Mouse (Mus musculus) heart, postnatal 10 days (tissue): Measurements from ENCODE around the gene Trim50. TPM values are rescaled to one million over a fixed set of nuclear protein-coding genes. Genes with fewer than 3 reads are reported as not detected.

Source experiments
- microRNA-seq, 2 experiments: library from miRNA; unstranded; fragments of <30 nt; microRNA quantifications; one replicate each; pipeline ENCODE4 v1.2.0; 2022
- total RNA-seq, 2 experiments: library from RNA; stranded (reverse); gene quantifications; 2 replicates each; pipeline ENCODE4 v1.2.3; 2021

Gene Trim50
- total RNA-seq, 2 experiments from 2014 or later: 0.17 TPM; not detected in 1

Small RNA genes lying within 50 kb of the gene (microRNA-seq; reads per million reads assigned to microRNA genes)
- 0.35 to 0.47 reads per million in 2 experiments for gene Mir7033

Other genes starting within 250 kb of the Trim50 start
- gene Tbl2, start 203.6 kb upstream of the Trim50 start, total RNA-seq: 10 to 100 TPM; 13.0 to 15.6 TPM
- 10 to 100 TPM; 33.5 to 35.8 TPM for gene Bcl7b, start 185.0 kb upstream of the Trim50 start, total RNA-seq
- gene Baz1b, start 166.0 kb upstream of the Trim50 start, total RNA-seq: 10 to 100 TPM; 41.6 to 48.5 TPM
- under 1 TPM; 0.55 to 0.84 TPM for gene Fzd9, start 102.1 kb upstream of the Trim50 start, total RNA-seq
- gene Fkbp6, start 3.3 kb upstream of the Trim50 start, total RNA-seq: under 1 TPM; 0.36 to 0.40 TPM
- gene Nsun5, start 16.7 kb downstream of the Trim50 start, total RNA-seq: 10 to 100 TPM; 16.4 to 20.0 TPM
- 10 to 100 TPM; 22.3 to 22.6 TPM for gene Pom121, start 41.3 kb downstream of the Trim50 start, total RNA-seq
- gene Hip1, start 191.8 kb downstream of the Trim50 start, total RNA-seq: 10 to 100 TPM; 43.3 to 51.8 TPM
- not detected for gene Ccl26, start 210.3 kb downstream of the Trim50 start, total RNA-seq
- 1 to 10 TPM; 1.2 to 1.8 TPM for gene Ccl24, start 219.8 kb downstream of the Trim50 start, total RNA-seq